Mouse (Mus musculus): ENCODE data around the gene Olfr3. TPM values are rescaled to one million over a fixed set of nuclear protein-coding genes. Genes with fewer than 3 reads are reported as not detected.

The Olfr3 gene
- total RNA-seq (2014; rRNA removed) (not detected in 2 replicates), polyA plus RNA-seq (2015; fragmentation: Nextera tagmentation; extraction: Ambion mirVana) (not detected in 2 replicates)

DNA sequence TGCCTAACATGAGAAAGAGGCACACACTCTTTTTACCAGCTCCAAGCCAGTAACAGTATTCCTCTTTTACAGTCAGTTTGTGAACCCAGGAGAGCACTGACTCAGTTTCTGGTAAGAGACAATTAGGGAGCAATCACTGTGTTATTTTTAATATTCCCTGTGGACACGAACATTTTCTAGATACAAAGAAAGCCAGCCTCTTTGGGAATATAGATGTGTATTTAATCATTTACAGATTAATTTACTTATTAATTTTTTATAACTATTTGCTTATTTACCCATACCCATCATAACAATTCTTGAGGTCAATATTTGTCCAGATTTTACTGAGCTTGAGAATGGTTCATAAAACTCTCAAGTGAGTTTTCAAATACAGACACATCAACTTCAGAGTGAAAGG, at the start of gene Olfr3:
Olfr3 (minus strand) TSS at position 101 of the 400 bp plus-strand sequence.
- ATAC-seq (ENCODE audit: low FRiP score) (no peak), DNase-seq (ENCODE audit: low spot score) (no peak)
- no peaks in the 10 kb centered on the region for H3K4me1 ChIP-seq (ENCODE audit: insufficient read depth, low read length)
- H3K9ac ChIP-seq (replicated peaks; ENCODE audit: low read length, poor library complexity, severe bottlenecking) = no peak within 1 kb of the TSS
- H3K36me3 ChIP-seq (ENCODE audit: insufficient read depth, low read length) = no peaks in the 10 kb centered on the region
- 66% methylated on average over 1 of the region's 1 CpGs for WGBS
- no peaks in the 10 kb centered on the region for H3K27me3 ChIP-seq (ENCODE audit: insufficient read depth, low read length)
- H3K4me3 ChIP-seq (ENCODE audit: low read depth, low read length) = no peak within 1 kb of the TSS
- TF ChIP-seq CTCF (IDR thresholded peaks at IDR 0.05) = no peak
- H3K9me3 ChIP-seq (ENCODE audit: low read length) = peaks cover 16% of the 10 kb centered on the region; the same call in 1 of the 2 replicates
- H3K4me2 ChIP-seq (ENCODE audit: low read depth, low read length, poor library complexity, severe bottlenecking) = no peak within 1 kb of the TSS
- H3K27ac ChIP-seq (ENCODE audit: low read depth, low read length) = no peak within 1 kb of the TSS

DNA sequence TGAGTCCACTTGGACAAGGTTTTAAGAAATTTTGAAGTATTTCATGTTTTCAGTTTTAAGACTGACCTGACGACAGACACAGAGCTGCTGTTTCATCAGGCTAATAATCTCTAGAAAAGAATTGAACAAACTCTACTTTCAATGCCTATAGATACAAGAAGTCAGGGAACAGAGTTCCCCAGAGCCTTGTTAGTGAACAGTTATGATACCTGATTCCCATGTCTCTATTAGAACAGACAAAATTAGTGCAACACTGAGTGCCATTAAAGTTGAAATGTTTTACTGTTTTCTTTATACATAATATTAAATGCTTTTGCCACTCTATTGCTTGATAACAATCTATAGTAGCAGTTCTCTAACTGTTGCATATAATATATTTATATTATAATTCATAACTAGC, 45.7 kb upstream of the Olfr3 start, which contains the start of gene Olfr351:
Olfr351 (minus strand) TSS at position 101 of the 400 bp plus-strand sequence.
- Histone ChIP-seq H3K4me1 (ENCODE audit: insufficient read depth, low read length) (no peaks in the 10 kb centered on the region), H3K9ac (replicated peaks; ENCODE audit: low read length, poor library complexity, severe bottlenecking) (no peak within 1 kb of the TSS), H3K27ac (ENCODE audit: low read depth, low read length) (no peak within 1 kb of the TSS), H3K4me2 (ENCODE audit: low read depth, low read length, poor library complexity, severe bottlenecking) (no peak within 1 kb of the TSS), H3K36me3 (ENCODE audit: insufficient read depth, low read length) (no peaks in the 10 kb centered on the region), H3K4me3 (ENCODE audit: low read depth, low read length) (no peak within 1 kb of the TSS), H3K9me3 (ENCODE audit: low read length) (peaks cover 21% of the 10 kb centered on the region; the same call in 1 of the 2 replicates), H3K27me3 (ENCODE audit: insufficient read depth, low read length) (no peaks in the 10 kb centered on the region)
- ATAC-seq (ENCODE audit: low FRiP score) (no peak), DNase-seq (ENCODE audit: low spot score) (no peak)
- no peak for TF ChIP-seq CTCF (IDR thresholded peaks at IDR 0.05)
- WGBS = 84% methylated on average over 1 of the region's 1 CpGs

DNA sequence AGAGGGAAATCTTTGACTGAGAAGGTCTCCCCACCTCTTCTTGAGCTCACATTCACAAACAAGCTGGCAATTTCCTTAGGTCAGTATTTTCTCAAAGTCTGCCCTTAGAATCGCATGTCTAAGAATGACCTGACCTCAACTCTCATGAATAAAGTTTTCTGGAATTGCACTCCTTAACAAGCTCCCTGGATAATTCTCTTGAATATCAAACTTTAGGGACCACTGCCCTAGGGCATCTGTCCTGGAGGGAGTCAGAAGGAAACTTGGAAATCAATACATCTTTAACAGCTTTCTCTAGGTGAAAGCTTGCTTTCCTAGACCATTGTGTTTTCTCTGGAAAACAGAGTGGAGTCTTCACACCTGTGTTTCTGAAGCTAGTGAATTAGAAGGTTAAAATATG, 29.2 kb upstream of the Olfr3 start, which contains the start of gene Olfr350:
Olfr350 (plus strand) TSS at position 301 of the 400 bp plus-strand sequence.
- no peak for TF ChIP-seq CTCF (IDR thresholded peaks at IDR 0.05)
- H3K27ac ChIP-seq (ENCODE audit: low read depth, low read length) = no peak within 1 kb of the TSS
- no peaks in the 10 kb centered on the region for H3K36me3 ChIP-seq (ENCODE audit: insufficient read depth, low read length)
- no peak within 1 kb of the TSS for H3K9ac ChIP-seq (replicated peaks; ENCODE audit: low read length, poor library complexity, severe bottlenecking)
- DNase-seq (ENCODE audit: low spot score) = no peak
- no peak within 1 kb of the TSS for H3K4me2 ChIP-seq (ENCODE audit: low read depth, low read length, poor library complexity, severe bottlenecking)
- H3K9me3 ChIP-seq (ENCODE audit: low read length) = peaks cover 20% of the 10 kb centered on the region; the same call in 1 of the 2 replicates
- H3K4me3 ChIP-seq (ENCODE audit: low read depth, low read length) = no peak within 1 kb of the TSS
- H3K27me3 ChIP-seq (ENCODE audit: insufficient read depth, low read length) = no peaks in the 10 kb centered on the region
- 81% methylated on average over 1 of the region's 1 CpGs for WGBS
- ATAC-seq (ENCODE audit: low FRiP score) = no peak
- no peaks in the 10 kb centered on the region for H3K4me1 ChIP-seq (ENCODE audit: insufficient read depth, low read length)

DNA sequence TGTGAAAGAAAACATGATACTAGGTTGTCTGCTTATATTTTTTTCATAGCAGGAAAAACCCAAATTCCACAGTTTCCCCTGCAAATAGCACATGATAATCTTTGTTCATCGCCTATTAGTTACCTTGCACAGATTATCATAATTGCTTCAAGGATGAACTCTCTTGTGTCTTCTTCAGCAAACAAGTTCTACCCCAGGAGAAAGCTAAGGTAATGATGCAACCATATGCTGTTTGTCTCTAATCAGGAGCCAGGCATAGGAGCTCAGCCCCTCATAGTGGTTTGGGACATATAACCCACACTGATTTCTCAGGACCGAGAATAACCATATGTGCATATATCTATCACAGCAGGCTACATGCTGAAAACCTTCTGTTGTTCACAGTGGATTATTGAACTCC, 26.6 kb downstream of the Olfr3 start, which contains the start of gene Olfr50:
Olfr50 (plus strand) TSS at position 301 of the 400 bp plus-strand sequence.
- H3K27ac ChIP-seq (ENCODE audit: low read depth, low read length) = no peak within 1 kb of the TSS
- no peaks in the 10 kb centered on the region for H3K4me1 ChIP-seq (ENCODE audit: insufficient read depth, low read length)
- no peaks in the 10 kb centered on the region for H3K36me3 ChIP-seq (ENCODE audit: insufficient read depth, low read length)
- no peak within 1 kb of the TSS for H3K4me2 ChIP-seq (ENCODE audit: low read depth, low read length, poor library complexity, severe bottlenecking)
- no peaks in the 10 kb centered on the region for H3K27me3 ChIP-seq (ENCODE audit: insufficient read depth, low read length)
- H3K9ac ChIP-seq (replicated peaks; ENCODE audit: low read length, poor library complexity, severe bottlenecking) = no peak within 1 kb of the TSS
- no peak for ATAC-seq (ENCODE audit: low FRiP score)
- 75% methylated on average over 2 of the region's 2 CpGs for WGBS
- DNase-seq (ENCODE audit: low spot score) = no peak
- H3K4me3 ChIP-seq (ENCODE audit: low read depth, low read length) = no peak within 1 kb of the TSS
- H3K9me3 ChIP-seq (ENCODE audit: low read length) = peaks cover 22% of the 10 kb centered on the region; the same call in 1 of the 2 replicates
- TF ChIP-seq CTCF (IDR thresholded peaks at IDR 0.05) = no peak

DNA sequence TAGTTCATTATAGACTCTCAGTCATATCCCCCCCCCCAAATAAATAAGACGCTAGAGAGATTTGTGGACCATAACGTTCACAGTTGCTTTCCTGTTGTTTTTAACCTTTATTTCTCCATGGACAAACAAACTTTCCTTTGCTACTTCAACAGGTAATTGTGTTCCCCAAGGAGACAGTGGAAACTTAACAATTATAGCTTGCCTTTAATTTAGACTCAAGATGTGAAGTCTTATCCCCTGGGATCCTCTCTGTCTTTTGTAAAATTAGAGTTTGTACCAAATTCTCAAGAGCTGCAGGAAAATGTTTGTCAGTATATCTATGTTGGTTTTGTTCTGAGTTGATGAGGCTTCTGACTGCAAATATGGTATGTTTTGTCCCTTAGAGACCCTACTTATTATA, 32.9 kb downstream of the Olfr3 start, which contains the start of gene Olfr348:
Olfr348 (plus strand) TSS at position 301 of the 400 bp plus-strand sequence.
- Histone ChIP-seq H3K9ac (replicated peaks; ENCODE audit: low read length, poor library complexity, severe bottlenecking) (no peak within 1 kb of the TSS), H3K9me3 (ENCODE audit: low read length) (peaks cover 11% of the 10 kb centered on the region; the same call in 1 of the 2 replicates), H3K36me3 (ENCODE audit: insufficient read depth, low read length) (no peaks in the 10 kb centered on the region), H3K4me3 (ENCODE audit: low read depth, low read length) (no peak within 1 kb of the TSS), H3K4me1 (ENCODE audit: insufficient read depth, low read length) (no peaks in the 10 kb centered on the region), H3K27me3 (ENCODE audit: insufficient read depth, low read length) (no peaks in the 10 kb centered on the region), H3K27ac (ENCODE audit: low read depth, low read length) (no peak within 1 kb of the TSS), H3K4me2 (ENCODE audit: low read depth, low read length, poor library complexity, severe bottlenecking) (no peak within 1 kb of the TSS)
- DNase-seq (ENCODE audit: low spot score) (no peak), ATAC-seq (ENCODE audit: low FRiP score) (no peak)
- TF ChIP-seq CTCF (IDR thresholded peaks at IDR 0.05) = no peak
- WGBS = 74% methylated on average over 2 of the region's 2 CpGs

Other genes with a start within 250 kb of the Olfr3 start
- not detected in 2 replicates for gene Olfr345, start 177.0 kb downstream of the Olfr3 start, total RNA-seq (2014; rRNA removed)
- not detected in 2 replicates for gene Olfr345, start 177.0 kb downstream of the Olfr3 start, polyA plus RNA-seq (2015; fragmentation: Nextera tagmentation; extraction: Ambion mirVana)
- gene Olfr346, start 131.2 kb downstream of the Olfr3 start, total RNA-seq (2014; rRNA removed) = not detected in 2 replicates
- not detected in 2 replicates for gene Olfr346, start 131.2 kb downstream of the Olfr3 start, polyA plus RNA-seq (2015; fragmentation: Nextera tagmentation; extraction: Ambion mirVana)
- not detected in 2 replicates for gene Olfr347, start 85.1 kb downstream of the Olfr3 start, total RNA-seq (2014; rRNA removed)
- not detected in 2 replicates for gene Olfr347, start 85.1 kb downstream of the Olfr3 start, polyA plus RNA-seq (2015; fragmentation: Nextera tagmentation; extraction: Ambion mirVana)
- gene Olfr348, start 32.8 kb downstream of the Olfr3 start, total RNA-seq (2014; rRNA removed) = not detected in 2 replicates
- gene Olfr348, start 32.8 kb downstream of the Olfr3 start, polyA plus RNA-seq (2015; fragmentation: Nextera tagmentation; extraction: Ambion mirVana) = not detected in 2 replicates
- not detected in 2 replicates for gene Olfr50, start 26.5 kb downstream of the Olfr3 start, total RNA-seq (2014; rRNA removed)
- gene Olfr50, start 26.5 kb downstream of the Olfr3 start, polyA plus RNA-seq (2015; fragmentation: Nextera tagmentation; extraction: Ambion mirVana) = not detected in 2 replicates
- not detected in 2 replicates for gene Olfr350, start 29.3 kb upstream of the Olfr3 start, total RNA-seq (2014; rRNA removed)
- gene Olfr350, start 29.3 kb upstream of the Olfr3 start, polyA plus RNA-seq (2015; fragmentation: Nextera tagmentation; extraction: Ambion mirVana) = not detected in 2 replicates
- not detected in 2 replicates for gene Olfr351, start 45.6 kb upstream of the Olfr3 start, total RNA-seq (2014; rRNA removed)
- not detected in 2 replicates for gene Olfr351, start 45.6 kb upstream of the Olfr3 start, polyA plus RNA-seq (2015; fragmentation: Nextera tagmentation; extraction: Ambion mirVana)
- not detected in 2 replicates for gene Olfr352, start 51.4 kb upstream of the Olfr3 start, total RNA-seq (2014; rRNA removed)
- not detected in 2 replicates for gene Olfr352, start 51.4 kb upstream of the Olfr3 start, polyA plus RNA-seq (2015; fragmentation: Nextera tagmentation; extraction: Ambion mirVana)
- gene Olfr353, start 75.9 kb upstream of the Olfr3 start, total RNA-seq (2014; rRNA removed) = not detected in 2 replicates
- not detected in 2 replicates for gene Olfr353, start 75.9 kb upstream of the Olfr3 start, polyA plus RNA-seq (2015; fragmentation: Nextera tagmentation; extraction: Ambion mirVana)
- not detected in 2 replicates for gene Olfr354, start 88.6 kb upstream of the Olfr3 start, total RNA-seq (2014; rRNA removed)
- not detected in 2 replicates for gene Olfr354, start 88.6 kb upstream of the Olfr3 start, polyA plus RNA-seq (2015; fragmentation: Nextera tagmentation; extraction: Ambion mirVana)
- not detected in 2 replicates for gene Olfr355, start 111.9 kb upstream of the Olfr3 start, total RNA-seq (2014; rRNA removed)
- gene Olfr355, start 111.9 kb upstream of the Olfr3 start, polyA plus RNA-seq (2015; fragmentation: Nextera tagmentation; extraction: Ambion mirVana) = not detected in 2 replicates
- not detected in 2 replicates for gene Olfr356, start 120.1 kb upstream of the Olfr3 start, total RNA-seq (2014; rRNA removed)
- gene Olfr356, start 120.1 kb upstream of the Olfr3 start, polyA plus RNA-seq (2015; fragmentation: Nextera tagmentation; extraction: Ambion mirVana) = not detected in 2 replicates
- not detected in 2 replicates for gene Olfr357, start 176.8 kb upstream of the Olfr3 start, total RNA-seq (2014; rRNA removed)
- gene Olfr357, start 176.8 kb upstream of the Olfr3 start, polyA plus RNA-seq (2015; fragmentation: Nextera tagmentation; extraction: Ambion mirVana) = not detected in 2 replicates
- gene Olfr358, start 192.3 kb upstream of the Olfr3 start, total RNA-seq (2014; rRNA removed) = not detected in 2 replicates
- not detected in 2 replicates for gene Olfr358, start 192.3 kb upstream of the Olfr3 start, polyA plus RNA-seq (2015; fragmentation: Nextera tagmentation; extraction: Ambion mirVana)
- not detected in 2 replicates for gene Olfr360, start 248.7 kb upstream of the Olfr3 start, total RNA-seq (2014; rRNA removed)
- not detected in 2 replicates for gene Olfr360, start 248.7 kb upstream of the Olfr3 start, polyA plus RNA-seq (2015; fragmentation: Nextera tagmentation; extraction: Ambion mirVana)

Data from midbrain, postnatal 0 days (tissue).